Mouse (Mus musculus): ENCODE measurements around the gene 5730409E04Rik. TPM values are rescaled to one million over a fixed set of nuclear protein-coding genes. Genes with fewer than 3 reads are reported as not detected.

Gene 5730409E04Rik
- polyA plus RNA-seq, 1 experiment from 2014 or later: 1.5 TPM

GRCm38 (mm10) chr4:126599971-126600754 is 9.5 kb upstream of the 5730409E04Rik start:
- no peak for ATAC-seq (replicated peaks; ENCODE audit: extremely low read depth, insufficient read depth, low FRiP score)

GRCm38 (mm10) chr4:126601597-126602444 is 7.8 kb upstream of the 5730409E04Rik start:
- Histone ChIP-seq H3K4me2 (ENCODE audit: low read depth, low read length) (peak overlapping the region; percentile 49), H3K9me3 (replicated peaks; ENCODE audit: control insufficient read depth, low read length) (no peaks in the 10 kb centered on the region), H3K27me3 (ENCODE audit: control insufficient read depth, insufficient read depth, low read length) (no peaks in the 10 kb centered on the region), H3K36me3 (ENCODE audit: control insufficient read depth, insufficient read depth) (no peaks in the 10 kb centered on the region), H3K9ac (ENCODE audit: low read length) (0 out of 2 replicates have a peak overlapping the region, but pooled peaks have one; percentile 21), H3K4me3 (ENCODE audit: low read length) (peak overlapping the region; percentile 9; the same call in 1 of the 2 replicates), H3K4me1 (ENCODE audit: control insufficient read depth, insufficient read depth, low read length) (peaks cover 7% of the 10 kb centered on the region; the same call in 1 of the 2 replicates), H3K27ac (ENCODE audit: low read length) (no peak overlapping the region)
- ATAC-seq (replicated peaks; ENCODE audit: extremely low read depth, insufficient read depth, low FRiP score): no peak
- whole genome bisulfite sequencing: 25% methylated on average over 20 of the region's 22 CpGs

More at GRCm38 (mm10) chr4:126599971-126600754, 9.5 kb upstream of the 5730409E04Rik start:
- WGBS: 27% methylated on average over 8 of the region's 8 CpGs
- no peak overlapping the region for H3K4me2 ChIP-seq (ENCODE audit: low read depth, low read length)
- peaks cover 7% of the 10 kb centered on the region; the same call in 1 of the 2 replicates for H3K4me1 ChIP-seq (ENCODE audit: control insufficient read depth, insufficient read depth, low read length)
- H3K4me3 ChIP-seq (ENCODE audit: low read length): no peak overlapping the region
- H3K27me3 ChIP-seq (ENCODE audit: control insufficient read depth, insufficient read depth, low read length): no peaks in the 10 kb centered on the region
- no peaks in the 10 kb centered on the region for H3K9me3 ChIP-seq (replicated peaks; ENCODE audit: control insufficient read depth, low read length)
- no peak overlapping the region for H3K27ac ChIP-seq (ENCODE audit: low read length)
- H3K36me3 ChIP-seq (ENCODE audit: control insufficient read depth, insufficient read depth): no peaks in the 10 kb centered on the region
- H3K9ac ChIP-seq (ENCODE audit: low read length): no peak overlapping the region

GRCm38 (mm10) chr4:126602445-126602762 is 7.2 kb upstream of the 5730409E04Rik start:
- Histone ChIP-seq H3K27ac (ENCODE audit: low read length) (no peak overlapping the region), H3K36me3 (ENCODE audit: control insufficient read depth, insufficient read depth) (no peaks in the 10 kb centered on the region), H3K9ac (ENCODE audit: low read length) (no peak overlapping the region), H3K4me1 (ENCODE audit: control insufficient read depth, insufficient read depth, low read length) (peaks cover 7% of the 10 kb centered on the region; the same call in 1 of the 2 replicates), H3K9me3 (replicated peaks; ENCODE audit: control insufficient read depth, low read length) (no peaks in the 10 kb centered on the region), H3K4me3 (ENCODE audit: low read length) (no peak overlapping the region), H3K4me2 (ENCODE audit: low read depth, low read length) (peak overlapping the region; percentile 49), H3K27me3 (ENCODE audit: control insufficient read depth, insufficient read depth, low read length) (no peaks in the 10 kb centered on the region)
- 20% methylated on average over 6 of the region's 6 CpGs for WGBS
- ATAC-seq (replicated peaks; ENCODE audit: extremely low read depth, insufficient read depth, low FRiP score): no peak

GRCm38 (mm10) chr4:126604141-126604540 is 5.5 kb upstream of the 5730409E04Rik start:
- 72% methylated on average over 2 of the region's 2 CpGs for WGBS
- Histone ChIP-seq H3K27ac (ENCODE audit: low read length) (no peak overlapping the region), H3K27me3 (ENCODE audit: control insufficient read depth, insufficient read depth, low read length) (no peaks in the 10 kb centered on the region), H3K4me2 (ENCODE audit: low read depth, low read length) (no peak overlapping the region), H3K4me1 (ENCODE audit: control insufficient read depth, insufficient read depth, low read length) (peaks cover 7% of the 10 kb centered on the region; the same call in 1 of the 2 replicates), H3K9me3 (replicated peaks; ENCODE audit: control insufficient read depth, low read length) (no peaks in the 10 kb centered on the region), H3K9ac (ENCODE audit: low read length) (no peak overlapping the region), H3K36me3 (ENCODE audit: control insufficient read depth, insufficient read depth) (no peaks in the 10 kb centered on the region), H3K4me3 (ENCODE audit: low read length) (no peak overlapping the region)
- no peak for ATAC-seq (replicated peaks; ENCODE audit: extremely low read depth, insufficient read depth, low FRiP score)

- ATAC-seq (replicated peaks; ENCODE audit: extremely low read depth, insufficient read depth, low FRiP score): no peak
These were observed 3.9 kb upstream of the 5730409E04Rik start for GRCm38 (mm10) chr4:126605751-126606150.

GRCm38 (mm10) chr4:126611991-126612390 is 2.4 kb downstream of the 5730409E04Rik start:
- Histone ChIP-seq H3K9ac (ENCODE audit: low read length) (no peak overlapping the region), H3K27ac (ENCODE audit: low read length) (no peak overlapping the region), H3K4me1 (ENCODE audit: control insufficient read depth, insufficient read depth, low read length) (no peaks in the 10 kb centered on the region), H3K4me2 (ENCODE audit: low read depth, low read length) (no peak overlapping the region), H3K9me3 (replicated peaks; ENCODE audit: control insufficient read depth, low read length) (no peaks in the 10 kb centered on the region), H3K36me3 (ENCODE audit: control insufficient read depth, insufficient read depth) (no peaks in the 10 kb centered on the region), H3K4me3 (ENCODE audit: low read length) (no peak overlapping the region), H3K27me3 (ENCODE audit: control insufficient read depth, insufficient read depth, low read length) (no peaks in the 10 kb centered on the region)
- no peak for ATAC-seq (replicated peaks; ENCODE audit: extremely low read depth, insufficient read depth, low FRiP score)
- WGBS: 86% methylated on average over 17 of the region's 17 CpGs

More at GRCm38 (mm10) chr4:126605751-126606150, 3.9 kb upstream of the 5730409E04Rik start:
- Histone ChIP-seq H3K4me2 (ENCODE audit: low read depth, low read length) (no peak overlapping the region), H3K9ac (ENCODE audit: low read length) (no peak overlapping the region), H3K27me3 (ENCODE audit: control insufficient read depth, insufficient read depth, low read length) (no peaks in the 10 kb centered on the region), H3K36me3 (ENCODE audit: control insufficient read depth, insufficient read depth) (no peaks in the 10 kb centered on the region), H3K27ac (ENCODE audit: low read length) (no peak overlapping the region), H3K9me3 (replicated peaks; ENCODE audit: control insufficient read depth, low read length) (no peaks in the 10 kb centered on the region), H3K4me1 (ENCODE audit: control insufficient read depth, insufficient read depth, low read length) (peaks cover 7% of the 10 kb centered on the region; the same call in 1 of the 2 replicates), H3K4me3 (ENCODE audit: low read length) (no peak overlapping the region)
- WGBS: 71% methylated on average over 4 of the region's 4 CpGs

- Histone ChIP-seq H3K9me3 (replicated peaks; ENCODE audit: control insufficient read depth, low read length) (no peaks in the 10 kb centered on the region), H3K4me3 (ENCODE audit: low read length) (no peak overlapping the region), H3K27me3 (ENCODE audit: control insufficient read depth, insufficient read depth, low read length) (peaks cover 27% of the 10 kb centered on the region), H3K9ac (ENCODE audit: low read length) (no peak overlapping the region), H3K4me1 (ENCODE audit: control insufficient read depth, insufficient read depth, low read length) (no peaks in the 10 kb centered on the region), H3K4me2 (ENCODE audit: low read depth, low read length) (no peak overlapping the region), H3K36me3 (ENCODE audit: control insufficient read depth, insufficient read depth) (no peaks in the 10 kb centered on the region), H3K27ac (ENCODE audit: low read length) (no peak overlapping the region)
- ATAC-seq (replicated peaks; ENCODE audit: extremely low read depth, insufficient read depth, low FRiP score): no peak
- WGBS: 67% methylated on average over 4 of the region's 4 CpGs
These were observed 6.7 kb downstream of the 5730409E04Rik start for GRCm38 (mm10) chr4:126616312-126616711.

GRCm38 (mm10) chr4:126619691-126620330 is 10.2 kb downstream of the 5730409E04Rik start:
- peaks cover 29% of the 10 kb centered on the region for H3K27me3 ChIP-seq (ENCODE audit: control insufficient read depth, insufficient read depth, low read length)
- ATAC-seq (replicated peaks; ENCODE audit: extremely low read depth, insufficient read depth, low FRiP score): no peak

More at GRCm38 (mm10) chr4:126619691-126620330, 10.2 kb downstream of the 5730409E04Rik start:
- H3K4me2 ChIP-seq (ENCODE audit: low read depth, low read length): peak overlapping the region; percentile 59
- no peaks in the 10 kb centered on the region for H3K9me3 ChIP-seq (replicated peaks; ENCODE audit: control insufficient read depth, low read length)
- H3K4me3 ChIP-seq (ENCODE audit: low read length): peak overlapping the region; percentile 40
- no peaks in the 10 kb centered on the region for H3K36me3 ChIP-seq (ENCODE audit: control insufficient read depth, insufficient read depth)
- peak overlapping the region; percentile 18; the same call in 1 of the 2 replicates for H3K9ac ChIP-seq (ENCODE audit: low read length)
- H3K27ac ChIP-seq (ENCODE audit: low read length): no peak overlapping the region
- 2% methylated on average over 33 of the region's 33 CpGs for WGBS
- H3K4me1 ChIP-seq (ENCODE audit: control insufficient read depth, insufficient read depth, low read length): no peaks in the 10 kb centered on the region

Data from heart, embryonic 16.5 days (tissue).